Mouse (Mus musculus) urinary bladder, postnatal 4 days (tissue): ENCODE data around the gene Krtap17-1.

Experiments used
- DNase-seq, 2 experiments: peaks; one replicate each; pipeline ENCODE4 v3.0.0; 2021 to 2022; ENCODE audit warnings: low spot score in 2 of 2

Krtap17-1 gene

DNA sequence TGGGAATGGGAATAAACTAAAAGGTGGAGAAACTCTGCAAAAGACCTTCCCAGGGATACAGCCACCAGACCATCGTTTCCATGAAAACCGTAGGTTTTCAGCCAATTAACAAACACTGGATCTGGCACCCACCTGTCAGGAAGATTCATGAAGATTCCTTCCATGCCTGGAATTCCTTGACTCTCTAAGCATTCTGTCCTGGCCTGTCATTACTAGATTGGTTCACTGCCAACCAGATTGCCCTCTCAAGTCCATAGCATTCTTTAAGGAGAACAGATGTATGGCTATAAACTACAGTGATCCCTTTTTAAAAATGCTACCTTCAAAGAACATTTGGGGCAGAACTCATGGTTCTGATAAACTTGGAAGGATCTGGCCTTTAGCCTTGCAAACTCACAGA lies 27.8 kb downstream of the Krtap17-1 start:
- no peak for DNase-seq

DNA sequence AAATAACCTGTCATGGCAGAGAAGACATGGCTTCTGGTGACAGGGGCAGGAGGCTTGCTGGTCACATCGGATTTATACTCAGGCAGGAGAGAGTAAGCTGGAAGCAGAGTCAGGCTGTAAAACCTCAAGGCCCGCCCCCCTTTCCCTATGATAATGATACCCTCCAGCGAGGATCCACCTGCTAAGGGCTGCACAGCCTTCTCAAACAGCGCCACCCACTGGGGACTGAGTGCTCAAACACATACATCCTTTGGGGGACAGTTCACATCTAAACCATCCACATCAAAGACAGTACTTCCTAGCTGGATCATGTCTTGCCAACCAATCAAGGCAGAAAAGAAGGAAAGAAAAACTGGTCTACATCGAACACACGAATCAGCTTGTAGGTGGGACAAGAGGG lies 29.6 kb downstream of the Krtap17-1 start:
- no peak for DNase-seq

DNA sequence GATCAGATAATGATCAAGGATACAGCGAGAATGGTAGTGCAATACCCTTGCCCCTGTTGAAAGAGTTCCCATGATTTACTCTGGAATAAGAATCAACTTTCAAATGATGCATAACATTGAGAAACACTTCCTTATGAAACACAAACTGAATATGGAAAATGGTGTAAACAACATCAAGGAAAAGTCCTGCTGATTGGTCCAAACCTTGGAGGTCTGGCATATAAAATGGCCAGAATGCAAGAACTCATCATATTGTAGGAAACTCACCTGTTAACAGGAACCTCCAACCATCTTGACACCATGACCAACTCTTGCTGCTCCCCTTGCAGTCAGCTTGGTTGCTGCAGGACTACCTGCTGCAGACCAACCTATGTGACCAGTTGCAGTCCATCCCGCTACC lies 45.6 kb downstream of the Krtap17-1 start, which contains the start of gene Krtap9-5:
Gene Krtap9-5 (plus strand): TSS at position 301 of the 400 bp plus-strand sequence.
- DNase-seq, result no peak
